10 mouse cellular contexts compared by ENCODE assay signal in genomic region chr7:67034369-67034768, GRCm38 (mm10).
DNase-seq lines count a peak whose midpoint lies in the region; ATAC-seq and TF ChIP-seq lines count a peak whose summit lies in the region.
"Had no signal": no experiment of that assay in that cellular context is flagged by ENCODE, and none has a peak within 500 bp of the region (broad histone marks: within the 10 kb centered on the region; RNA-seq: fewer than 3 reads in every experiment).

No protein-coding gene starts in this region.

- H3K4me2 ChIP-seq in intestine, embryonic 15.5 days (replicated peaks): no peak overlapping the region
- H3K4me2 ChIP-seq in lung, postnatal 0 days (replicated peaks; ENCODE audit: low read depth, low read length): no peak overlapping the region
- H3K4me2 ChIP-seq: embryonic facial prominence, embryonic 13.5 days; liver, embryonic 13.5 days had no signal

- H3K4me1 ChIP-seq in intestine, embryonic 15.5 days (replicated peaks): no peaks in the 10 kb centered on the region
- no peaks in the 10 kb centered on the region; the same call in 1 of the 2 replicates for H3K4me1 ChIP-seq in lung, postnatal 0 days (ENCODE audit: insufficient read depth, low read depth, low read length)
- H3K4me1 ChIP-seq: embryonic facial prominence, embryonic 13.5 days had no signal

- no peaks in the 10 kb centered on the region for H3K36me3 ChIP-seq in intestine, embryonic 15.5 days
- no peaks in the 10 kb centered on the region for H3K36me3 ChIP-seq in lung, postnatal 0 days (ENCODE audit: insufficient read depth, low read length)
- H3K36me3 ChIP-seq: liver, embryonic 13.5 days had no signal

- no peak for TF ChIP-seq CTCF in lung, postnatal 0 days (IDR thresholded peaks at IDR 0.05)

- peak; percentile 80 for TF ChIP-seq EP300 in lung, postnatal 0 days (IDR thresholded peaks at IDR 0.05)

- intact Hi-C loops in left cerebral cortex, postnatal 4 days (cut with DNase I): no loop called here

- WGBS in intestine, embryonic 15.5 days: 38% methylated on average over 2 of the region's 2 CpGs
- 55% methylated on average over 2 of the region's 2 CpGs for WGBS in lung, postnatal 0 days

- 0 out of 2 replicates have a peak overlapping the region, but pooled peaks have one; percentile 38 for H3K27ac ChIP-seq in intestine, embryonic 15.5 days
- H3K27ac ChIP-seq in lung, postnatal 0 days (ENCODE audit: low read length): no peak overlapping the region
- H3K27ac ChIP-seq: embryonic facial prominence, embryonic 13.5 days; liver, embryonic 13.5 days had no signal

- H3K9ac ChIP-seq in intestine, embryonic 15.5 days: no peak overlapping the region
- H3K9ac ChIP-seq in lung, postnatal 0 days (replicated peaks; ENCODE audit: low read depth): no peak overlapping the region
- H3K9ac ChIP-seq: embryonic facial prominence, embryonic 13.5 days; liver, embryonic 13.5 days had no signal

- no peaks in the 10 kb centered on the region for H3K9me3 ChIP-seq in intestine, embryonic 15.5 days
- no peaks in the 10 kb centered on the region for H3K9me3 ChIP-seq in lung, postnatal 0 days (ENCODE audit: low read length)
- H3K9me3 ChIP-seq: embryonic facial prominence, embryonic 13.5 days; liver, embryonic 13.5 days had no signal

- peak; percentile 84 for ATAC-seq in intestine, embryonic 15.5 days
- peak; percentile 94 for ATAC-seq in lung, postnatal 0 days

- DNase-seq in urinary bladder, postnatal 25 days (ENCODE audit: low spot score): peak; percentile 35
- no peak for DNase-seq in urinary bladder, adult 2 months (ENCODE audit: low spot score)
- peak; percentile 93 for DNase-seq in lung, postnatal 0 days (ENCODE audit: low spot score)
- DNase-seq in urinary bladder, postnatal 36 days (ENCODE audit: low spot score in 2 of 2): peak; percentile 56 to 72
- DNase-seq in left cerebral cortex, postnatal 4 days: no peak
- no peak for DNase-seq in right cerebral cortex, postnatal 14 days
- no peak for DNase-seq in right cerebral cortex, postnatal 25 days
- DNase-seq: liver, embryonic 13.5 days had no signal

- no peak overlapping the region for H3K4me3 ChIP-seq in intestine, embryonic 15.5 days (replicated peaks)
- no peak overlapping the region for H3K4me3 ChIP-seq in lung, postnatal 0 days (ENCODE audit: low read depth, low read length)
- H3K4me3 ChIP-seq: embryonic facial prominence, embryonic 13.5 days; liver, embryonic 13.5 days had no signal

- H3K27me3 ChIP-seq in intestine, embryonic 15.5 days (replicated peaks): no peaks in the 10 kb centered on the region
- H3K27me3 ChIP-seq in lung, postnatal 0 days (replicated peaks; ENCODE audit: insufficient read depth, low read length): no peaks in the 10 kb centered on the region
- H3K27me3 ChIP-seq: embryonic facial prominence, embryonic 13.5 days; liver, embryonic 13.5 days had no signal

Comparison
In these comparisons a context has a peak if more than half of its experiments do, and no peak if none do; other contexts are left out.
1. DNase-seq: peak in urinary bladder, postnatal 25 days (single experiment), lung, postnatal 0 days (single experiment) and urinary bladder, postnatal 36 days (2 of 2); none in urinary bladder, adult 2 months (single experiment), left cerebral cortex, postnatal 4 days (single experiment), right cerebral cortex, postnatal 14 days (single experiment) and right cerebral cortex, postnatal 25 days (single experiment).